Mouse (Mus musculus) olfactory bulb, adult 2 months (tissue): Measurements from ENCODE around the gene Lnx1.

ENCODE experiments used
- CTCF ChIP-seq: fragments of 200-500 bp; IDR thresholded peaks from 2 replicates; pipeline ENCODE4 v1.5.1; 2012; ENCODE audit warnings: low read depth, mild to moderate bottlenecking, low read length, moderate library complexity; ENCODE audit not compliant: insufficient read depth
- POLR2A ChIP-seq: fragments of 200-500 bp; IDR thresholded peaks from 2 replicates; pipeline ENCODE4 v1.6.1; 2012; ENCODE audit warnings: mild to moderate bottlenecking, low read depth, low read length, moderate library complexity; ENCODE audit not compliant: insufficient read depth

- TF ChIP-seq POLR2A (no peak), CTCF (no peak)
Observed at GRCm38 (mm10) chr5:74654527-74654926, 48.2 kb downstream of the Lnx1 start.
